Mouse (Mus musculus): ENCODE results near the gene Pim3.

The Pim3 gene

GRCm38 (mm10) chr15:88836571-88836970, 25.4 kb upstream of the Pim3 start:
- in situ Hi-C loops (cut with MboI, MseI), result no loop called here

- in situ Hi-C loops (cut with MboI, MseI), result no loop called here
Measured at GRCm38 (mm10) chr15:88837199-88837932, 24.6 kb upstream of the Pim3 start.

- in situ Hi-C loops (cut with MboI, MseI), result no loop called here
Measured at GRCm38 (mm10) chr15:88837977-88838376, 24.0 kb upstream of the Pim3 start.

- in situ Hi-C loops (cut with MboI, MseI), result no loop called here
Measured at GRCm38 (mm10) chr15:88839271-88839670, 22.7 kb upstream of the Pim3 start.

- in situ Hi-C loops (cut with MboI, MseI), result no loop called here
Measured at GRCm38 (mm10) chr15:88840126-88840525, 21.9 kb upstream of the Pim3 start.

GRCm38 (mm10) chr15:88841160-88841559, 20.8 kb upstream of the Pim3 start:
- in situ Hi-C loops (cut with MboI, MseI), result no loop called here

- in situ Hi-C loops (cut with MboI, MseI), result no loop called here
Measured at GRCm38 (mm10) chr15:88841580-88842299, 20.2 kb upstream of the Pim3 start.

- in situ Hi-C loops (cut with MboI, MseI), result no loop called here
Measured at GRCm38 (mm10) chr15:88842300-88842673, 19.7 kb upstream of the Pim3 start.

GRCm38 (mm10) chr15:88843486-88844097, 18.4 kb upstream of the Pim3 start:
- in situ Hi-C loops (cut with MboI, MseI), result no loop called here

GRCm38 (mm10) chr15:88844966-88845365, 17.0 kb upstream of the Pim3 start:
- in situ Hi-C loops (cut with MboI, MseI), result no loop called here

- in situ Hi-C loops (cut with MboI, MseI), result no loop called here
Measured at GRCm38 (mm10) chr15:88848661-88849060, 13.3 kb upstream of the Pim3 start.

GRCm38 (mm10) chr15:88849621-88850020, 12.4 kb upstream of the Pim3 start:
- in situ Hi-C loops (cut with MboI, MseI), result no loop called here

- in situ Hi-C loops (cut with MboI, MseI), result no loop called here
Measured at GRCm38 (mm10) chr15:88850146-88850826, 11.7 kb upstream of the Pim3 start.

GRCm38 (mm10) chr15:88851076-88851475, 10.9 kb upstream of the Pim3 start:
- in situ Hi-C loops (cut with MboI, MseI), result no loop called here

- in situ Hi-C loops (cut with MboI, MseI), result no loop called here
Measured at GRCm38 (mm10) chr15:88851507-88852149, 10.4 kb upstream of the Pim3 start.

- in situ Hi-C loops (cut with MboI, MseI), result no loop called here
Measured at GRCm38 (mm10) chr15:88853106-88853505, 8.9 kb upstream of the Pim3 start.

GRCm38 (mm10) chr15:88854119-88854968, 7.6 kb upstream of the Pim3 start:
- in situ Hi-C loops (cut with MboI, MseI), result no loop called here

GRCm38 (mm10) chr15:88854969-88855830, 6.8 kb upstream of the Pim3 start:
- in situ Hi-C loops (cut with MboI, MseI), result no loop called here

GRCm38 (mm10) chr15:88855896-88856417, 6.0 kb upstream of the Pim3 start:
- in situ Hi-C loops (cut with MboI, MseI), result no loop called here

- in situ Hi-C loops (cut with MboI, MseI), result no loop called here
Measured at GRCm38 (mm10) chr15:88856613-88857012, 5.4 kb upstream of the Pim3 start.

All from T-helper 2 cell (primary cell).